Mouse (Mus musculus): Measurements from ENCODE around the gene Ube2k.

The Ube2k gene

DNA sequence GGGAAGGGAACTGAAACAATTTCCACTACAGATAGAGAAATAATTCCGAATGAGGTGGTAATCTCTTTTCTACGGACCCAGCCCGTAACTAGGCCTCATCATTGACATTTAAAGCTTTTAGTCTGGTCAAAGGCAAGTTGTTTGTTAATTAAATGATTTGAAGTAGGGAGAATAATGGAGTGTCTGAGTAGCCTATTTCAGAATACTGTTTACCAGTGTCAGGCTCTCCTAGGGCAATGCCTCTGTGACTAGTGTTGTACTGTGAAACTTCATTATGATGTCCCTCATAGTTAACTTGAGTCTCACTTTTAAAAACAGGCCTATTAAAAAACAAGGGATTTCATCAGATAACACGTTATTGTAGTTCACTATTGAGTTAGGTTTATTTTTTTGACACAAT is 1.1 kb downstream of the Ube2k start:
- DNase-seq (ENCODE audit: low spot score in 2 of 2): no peak

DNA sequence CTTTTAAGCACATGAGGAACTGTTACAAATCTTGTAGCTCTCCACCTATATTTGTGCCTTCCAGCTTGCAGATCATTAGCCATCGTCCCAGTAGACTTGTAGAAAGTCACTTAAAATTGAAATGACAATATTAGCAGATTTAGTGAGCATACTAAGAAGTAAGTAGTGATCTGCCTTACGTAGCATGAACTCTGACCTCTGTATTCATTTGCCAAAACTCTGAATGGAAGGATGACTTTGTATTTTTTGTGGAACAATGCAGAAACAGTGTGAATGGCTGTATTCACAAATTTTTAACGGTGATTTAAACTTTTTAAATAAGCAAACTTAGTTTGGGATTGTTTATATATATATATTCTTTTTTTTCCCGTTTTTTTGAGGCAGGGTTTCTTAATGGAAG is 1.8 kb downstream of the Ube2k start:
- DNase-seq (ENCODE audit: low spot score in 2 of 2): no peak

DNA sequence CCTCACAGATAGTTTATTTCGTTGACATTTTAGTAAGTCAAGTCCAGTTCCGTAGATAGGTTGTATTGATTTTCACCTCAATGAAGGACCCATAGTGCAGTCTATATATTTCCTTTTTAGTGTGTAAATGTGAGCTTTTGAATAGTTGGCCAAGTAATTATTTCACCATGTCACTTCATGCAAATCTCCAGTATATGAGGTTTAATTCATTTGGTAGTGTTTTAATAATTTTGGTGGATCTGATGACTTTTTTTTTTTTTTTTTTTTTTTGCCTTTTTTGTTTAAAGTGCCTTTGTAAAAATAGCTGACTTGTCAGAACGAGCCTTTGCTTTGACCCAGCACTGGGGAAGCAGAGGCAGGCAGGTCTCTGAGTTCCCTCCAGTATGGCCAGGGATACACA is 2.8 kb downstream of the Ube2k start:
- no peak for DNase-seq (ENCODE audit: low spot score in 2 of 2)

DNA sequence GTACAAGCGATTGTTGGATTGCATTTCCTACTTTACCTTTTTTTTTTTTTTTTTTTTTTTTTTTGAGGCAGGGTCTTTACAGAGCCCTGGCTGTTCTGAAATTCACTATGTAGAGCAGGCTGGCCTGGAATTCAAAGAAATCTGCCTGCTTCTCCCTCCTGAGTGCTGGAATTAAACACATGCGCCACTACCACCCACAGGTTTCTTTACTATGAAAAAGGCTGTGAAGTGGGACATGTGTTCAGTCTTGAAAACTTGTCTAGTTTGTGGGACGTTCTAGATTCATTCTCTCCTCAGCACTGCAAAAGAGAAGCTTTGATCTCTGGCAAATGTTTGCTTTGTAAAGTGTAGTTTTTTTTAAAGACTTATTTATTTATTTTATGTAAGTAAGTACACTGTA is 4.9 kb downstream of the Ube2k start:
- no peak for DNase-seq (ENCODE audit: low spot score in 2 of 2)

DNA sequence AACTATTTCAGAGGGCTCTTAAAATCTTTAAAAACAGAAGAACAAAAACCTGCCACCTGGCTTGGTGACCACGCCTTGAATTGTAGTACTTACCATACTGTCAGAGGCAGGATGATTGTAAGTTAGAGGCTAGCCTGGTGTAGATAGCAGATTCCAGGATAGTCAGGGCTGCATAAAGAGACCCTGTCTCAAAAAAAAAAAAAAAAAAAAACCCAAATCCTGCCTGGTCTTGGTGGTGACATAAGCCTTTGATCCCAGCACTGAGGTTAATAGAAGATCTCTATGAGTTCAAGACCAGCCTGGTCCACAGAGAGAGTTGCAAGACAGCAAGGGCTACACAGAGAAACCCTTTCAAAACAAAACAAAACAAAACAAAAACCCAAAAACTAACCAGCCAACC is 6.5 kb downstream of the Ube2k start:
- DNase-seq (ENCODE audit: low spot score in 2 of 2): no peak

DNA sequence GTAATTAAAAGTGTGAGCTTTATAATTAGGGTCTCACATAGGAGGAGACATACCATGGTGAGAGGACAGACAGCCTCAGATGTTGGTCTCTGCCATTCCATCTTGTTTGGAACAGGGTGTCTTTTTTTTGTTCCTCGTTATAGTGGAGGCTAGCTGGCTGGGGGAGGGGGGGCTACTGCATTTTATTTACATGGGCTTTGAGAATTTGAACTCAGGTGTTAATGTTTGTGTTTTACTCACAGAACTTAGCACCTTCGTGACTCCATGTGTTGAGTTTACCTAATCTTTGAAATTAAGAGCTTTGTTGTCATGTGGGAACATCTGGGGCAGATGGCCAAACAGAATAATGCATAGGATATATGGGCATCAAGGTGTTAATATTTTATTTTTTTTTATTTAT is 7.6 kb downstream of the Ube2k start:
- no peak for DNase-seq (ENCODE audit: low spot score in 2 of 2)

DNA sequence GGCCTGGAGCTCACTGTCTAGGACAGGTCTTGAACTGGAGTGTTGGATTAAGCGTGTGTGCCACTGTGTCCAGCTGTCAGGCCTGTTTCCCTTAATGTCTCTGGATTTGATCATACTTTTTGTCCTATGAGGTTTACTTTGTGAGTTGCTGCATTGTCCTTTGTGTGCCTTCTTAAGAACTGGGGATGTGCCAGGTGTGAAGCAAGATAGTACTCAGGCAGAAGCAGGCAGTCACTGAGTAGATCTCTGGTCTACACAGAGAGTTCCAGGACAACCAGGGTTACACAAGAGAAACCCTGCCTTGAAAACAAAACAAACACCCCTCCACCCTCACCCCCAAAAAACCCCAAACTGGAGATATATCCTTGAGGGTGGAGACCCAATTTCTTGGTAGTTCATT is 12.6 kb downstream of the Ube2k start:
- no peak for DNase-seq (ENCODE audit: low spot score in 2 of 2)

DNA sequence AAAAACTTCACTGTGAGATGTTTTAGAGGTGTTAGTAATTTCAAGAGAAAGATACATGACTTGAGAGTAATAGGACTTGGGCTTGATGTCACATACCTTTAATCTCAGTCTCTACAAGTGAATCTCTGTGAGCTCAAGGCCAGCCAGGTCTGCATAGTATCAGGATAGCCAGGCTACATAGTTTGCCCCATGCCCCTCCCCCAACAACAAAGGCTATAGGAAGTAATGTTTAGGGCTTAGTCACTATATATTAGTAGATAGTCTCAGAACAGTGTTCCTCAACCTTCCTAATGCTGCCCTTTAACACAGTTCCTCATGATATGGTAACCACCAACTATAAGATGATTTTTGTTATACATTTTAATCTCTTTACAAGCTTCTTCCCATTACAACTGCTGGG is 20.1 kb downstream of the Ube2k start:
- no peak for DNase-seq (ENCODE audit: low spot score in 2 of 2)

DNA sequence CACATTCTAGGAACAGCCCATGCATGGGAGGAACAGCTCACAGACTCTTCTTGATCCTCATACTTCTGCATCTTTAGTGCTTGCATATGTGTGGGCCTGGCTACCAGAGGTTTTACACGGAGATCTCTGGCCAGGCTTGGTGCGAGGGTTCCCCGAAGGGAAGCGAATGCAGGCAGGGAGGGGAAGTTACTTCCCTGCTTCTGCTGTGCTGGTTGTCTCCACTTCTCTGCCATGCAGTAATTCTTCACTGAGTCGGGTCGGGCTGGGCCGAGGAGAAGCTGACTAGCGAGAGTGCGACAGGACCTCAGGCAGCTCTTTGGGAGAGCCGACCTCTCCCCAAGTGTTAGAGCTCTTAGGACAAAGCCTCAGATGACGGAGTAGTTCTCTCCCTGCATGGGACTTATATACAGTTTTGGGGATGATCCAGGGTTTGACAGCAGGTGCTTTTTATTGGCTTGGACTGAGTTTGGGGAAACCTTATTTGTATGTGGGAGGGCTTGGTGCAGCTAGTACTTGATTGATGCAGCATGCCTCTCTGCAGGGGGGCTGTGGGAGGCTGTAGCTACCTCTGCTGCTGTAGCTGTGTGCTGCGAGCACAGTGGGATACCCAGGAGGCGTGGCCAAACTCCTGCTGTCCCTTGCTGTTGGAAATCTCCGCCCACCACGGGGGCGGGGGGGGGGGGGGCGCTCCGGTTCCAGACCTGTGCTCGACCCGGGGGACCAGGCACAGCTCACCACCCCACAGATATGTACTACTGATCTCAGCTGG is 24.3 kb downstream of the Ube2k start:
- DNase-seq (ENCODE audit: low spot score in 2 of 2): no peak

DNA sequence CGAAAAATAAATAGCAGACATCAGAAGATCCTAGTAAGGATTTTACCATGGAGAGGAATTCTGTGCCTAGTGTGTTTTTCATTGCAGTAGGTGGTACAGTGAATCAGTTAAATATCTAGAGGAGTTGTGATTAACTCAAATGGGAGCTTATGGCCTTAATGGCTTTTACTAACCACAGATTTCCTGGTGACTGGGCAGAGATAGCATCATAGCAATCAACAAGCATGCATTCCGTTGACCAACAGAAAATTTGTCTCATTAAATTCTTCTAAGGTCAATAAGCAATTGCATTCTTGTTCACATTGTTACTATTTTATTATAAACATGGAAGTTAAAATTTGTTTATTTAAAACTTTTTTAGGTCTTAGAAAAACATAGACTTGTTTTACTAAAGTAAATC is 28.5 kb downstream of the Ube2k start:
- no peak for DNase-seq (ENCODE audit: low spot score in 2 of 2)

DNA sequence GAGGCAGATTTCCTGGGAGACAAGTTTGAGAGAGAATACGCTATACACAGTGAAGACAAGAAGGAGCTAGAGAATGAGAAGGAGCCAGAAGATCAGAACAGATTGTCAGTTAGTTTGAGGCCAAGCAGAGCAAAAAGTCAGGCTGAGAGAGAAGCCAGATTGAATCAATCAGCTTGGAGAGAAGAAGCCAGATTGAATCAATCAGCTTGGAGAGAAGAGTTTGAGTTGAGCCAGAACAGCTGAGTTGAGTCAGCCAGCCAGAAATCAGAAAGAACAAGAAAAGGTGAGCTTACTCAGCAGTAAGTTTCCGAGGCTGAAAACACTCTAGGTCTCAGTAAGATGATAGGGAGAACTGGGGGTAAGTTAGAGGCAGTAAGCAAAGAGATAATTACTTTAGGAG is 37.8 kb downstream of the Ube2k start:
- no peak for DNase-seq (ENCODE audit: low spot score in 2 of 2)

DNA sequence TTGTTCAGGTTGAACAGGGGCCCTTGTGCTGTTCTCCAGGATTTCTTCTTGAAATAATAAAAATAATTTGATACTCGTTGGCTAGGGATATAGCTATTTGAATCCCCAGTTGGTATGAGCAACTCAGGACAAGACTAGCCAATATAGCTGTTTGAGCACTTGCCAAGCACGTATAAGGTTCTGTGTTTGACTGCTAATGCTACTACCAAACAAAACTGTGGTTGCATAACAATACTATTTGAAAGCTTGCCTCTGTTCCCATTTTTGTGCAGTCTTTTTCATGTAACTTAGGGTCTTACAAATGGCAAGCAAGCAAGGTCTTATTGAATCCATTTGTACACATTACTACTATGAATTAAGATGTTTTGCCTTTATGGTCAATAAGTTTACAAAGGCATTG is 38.9 kb downstream of the Ube2k start:
- no peak for DNase-seq (ENCODE audit: low spot score in 2 of 2)

DNA sequence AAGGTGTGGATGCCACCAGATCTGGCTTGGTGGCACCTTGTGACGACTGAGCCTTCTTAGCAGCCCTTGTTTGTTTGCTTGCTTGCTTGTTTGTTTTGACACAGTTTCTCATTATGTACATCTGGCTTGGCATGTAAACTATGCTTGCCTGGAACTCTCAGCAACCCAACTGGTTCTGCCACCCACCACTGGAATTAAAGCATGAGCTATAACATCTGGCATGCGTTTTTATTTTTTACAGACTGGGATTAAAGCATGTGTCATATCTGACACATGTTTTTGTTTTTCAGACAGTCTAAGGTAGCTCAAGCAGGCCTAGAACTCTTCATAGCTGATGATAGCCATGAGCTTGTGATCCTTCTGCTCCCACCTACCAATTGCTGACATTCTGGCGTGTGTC is 41.5 kb downstream of the Ube2k start:
- DNase-seq (ENCODE audit: low spot score in 2 of 2): no peak

DNA sequence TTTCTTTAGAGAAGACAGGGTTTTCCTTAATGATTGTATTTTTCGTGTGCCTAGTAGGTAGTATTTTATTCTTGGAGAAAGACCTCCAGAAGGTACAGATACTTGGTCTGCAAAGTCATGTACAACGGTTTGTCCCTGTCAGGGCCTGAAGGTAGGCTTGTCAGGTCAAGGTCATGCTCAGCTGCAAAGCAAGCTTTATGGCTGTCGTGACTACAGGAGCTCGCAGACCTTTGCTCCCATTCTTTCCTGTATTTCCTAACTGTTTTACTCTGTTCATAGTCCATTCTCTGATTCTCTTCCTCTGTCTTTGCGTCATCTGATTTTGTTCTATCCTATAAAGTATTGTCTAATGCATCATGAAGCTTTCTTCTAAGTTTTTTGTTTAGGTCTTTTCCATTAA is 49.3 kb downstream of the Ube2k start:
- DNase-seq (ENCODE audit: low spot score in 2 of 2): no peak

DNA sequence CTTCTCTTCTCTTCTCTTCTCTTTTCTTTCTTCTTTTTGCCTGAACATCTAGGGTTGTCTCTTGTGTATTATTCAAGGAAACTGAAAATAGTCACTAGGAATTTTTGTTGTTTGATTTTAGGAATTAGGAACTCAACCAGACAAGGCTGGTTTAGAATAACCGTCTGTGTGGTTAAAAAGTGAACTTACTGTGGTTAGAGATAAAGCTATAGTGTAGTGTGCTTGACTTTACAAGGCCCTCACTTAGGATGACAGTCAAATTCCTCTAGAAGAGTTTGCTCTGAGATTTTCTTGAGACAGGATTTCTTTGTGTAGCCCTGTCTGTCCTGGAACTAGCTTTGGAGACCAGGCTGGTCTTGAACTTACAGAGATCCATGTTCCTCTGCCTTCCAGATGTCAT is 53.2 kb downstream of the Ube2k start:
- no peak for DNase-seq (ENCODE audit: low spot score in 2 of 2)

DNA sequence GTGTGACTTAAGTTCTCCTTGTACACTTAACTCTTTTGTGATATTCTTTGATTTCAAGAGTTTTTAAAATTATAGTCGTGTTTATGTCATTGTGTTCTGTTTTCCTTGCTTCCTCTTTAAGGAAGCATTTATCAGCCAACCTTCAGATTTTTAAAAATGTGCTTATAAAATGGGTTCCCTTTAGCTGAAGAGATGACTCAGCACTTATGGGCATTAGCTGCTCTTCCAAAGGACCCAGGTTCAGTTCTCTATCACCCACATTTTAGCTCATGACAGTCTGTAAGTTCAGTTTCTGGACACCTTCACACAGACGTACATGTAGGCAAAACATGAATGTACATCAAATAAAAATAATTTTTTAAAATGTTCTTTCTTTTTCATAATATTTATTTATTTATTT is 55.4 kb downstream of the Ube2k start:
- no peak for DNase-seq (ENCODE audit: low spot score in 2 of 2)

DNA sequence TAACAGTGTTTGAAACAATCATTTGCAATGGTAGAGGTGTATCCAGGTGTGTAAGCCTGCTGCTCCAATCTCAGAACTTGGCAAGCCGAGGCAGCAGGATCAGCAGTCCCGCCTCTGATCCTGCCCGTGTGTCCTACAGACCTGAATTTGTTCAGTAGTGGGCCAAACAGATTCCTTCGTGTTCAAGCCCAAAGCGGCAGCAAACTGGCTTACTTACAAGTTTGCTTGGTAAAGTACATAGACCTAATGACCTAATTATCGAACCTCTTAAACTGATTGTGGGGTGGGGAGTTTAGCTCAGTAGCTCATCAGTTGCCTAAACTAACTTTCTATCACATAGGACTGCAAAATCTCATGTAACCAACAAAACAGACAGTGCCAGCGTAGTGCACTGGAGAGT is 62.6 kb downstream of the Ube2k start:
- DNase-seq (ENCODE audit: low spot score in 2 of 2): no peak

DNA sequence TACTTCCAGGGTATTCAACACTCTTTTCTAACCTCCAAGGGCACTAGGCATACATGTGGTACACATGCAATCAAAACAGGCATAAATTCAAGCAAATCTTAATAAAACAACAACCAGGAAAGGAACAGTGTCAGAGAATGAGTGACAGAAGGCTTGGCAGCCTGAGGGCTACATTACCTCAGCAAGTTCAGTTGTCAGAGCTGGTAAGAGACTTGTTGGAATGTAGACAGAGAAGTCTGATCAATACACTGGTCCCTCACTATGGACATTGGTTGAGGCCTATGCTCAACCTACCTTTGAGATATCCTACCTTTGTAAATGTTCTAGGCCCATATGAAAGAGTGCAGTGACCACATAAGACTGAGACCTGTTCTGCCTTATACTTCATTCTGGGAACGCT is 69.8 kb downstream of the Ube2k start:
- DNase-seq (ENCODE audit: low spot score in 2 of 2): no peak

DNA sequence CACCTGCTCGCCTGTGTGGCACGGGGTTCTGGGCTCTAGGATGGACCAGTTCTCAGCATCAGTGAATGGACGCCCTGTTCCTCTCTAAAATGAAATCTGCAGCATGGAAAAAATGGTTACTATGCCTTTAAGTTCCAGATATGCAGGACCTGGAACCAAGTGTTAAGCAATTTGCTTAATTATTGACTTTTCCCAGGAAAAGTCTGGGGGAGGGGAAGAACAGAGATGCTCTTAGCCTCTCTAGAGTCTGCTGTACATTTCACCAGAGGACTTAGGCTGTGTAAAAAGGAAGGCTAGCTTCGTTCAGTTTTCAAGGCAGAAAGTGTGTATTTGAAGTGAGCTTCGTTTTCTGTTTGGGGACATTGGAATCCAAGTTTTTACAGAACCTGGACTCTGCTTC is 72.7 kb downstream of the Ube2k start:
- no peak for DNase-seq (ENCODE audit: low spot score in 2 of 2)

DNA sequence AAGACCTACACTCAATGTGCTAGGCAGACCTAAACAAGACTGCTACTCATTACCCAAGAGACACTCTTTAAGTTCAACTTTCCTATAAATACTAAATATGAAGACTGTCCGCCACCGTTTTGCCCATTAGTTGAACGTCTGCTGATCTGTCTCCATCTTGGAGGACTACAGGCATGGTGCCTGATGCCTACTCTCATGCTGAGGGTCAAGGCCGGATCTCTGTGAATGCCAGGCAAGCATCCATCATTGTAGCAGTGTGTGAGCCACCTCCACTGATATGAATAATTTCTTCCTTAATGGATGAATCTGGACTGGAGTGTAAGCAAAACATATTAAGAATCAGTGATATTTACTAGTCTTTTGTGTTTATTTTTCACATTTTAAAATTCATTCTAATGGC is 73.5 kb downstream of the Ube2k start:
- no peak for DNase-seq (ENCODE audit: low spot score in 2 of 2)

DNA sequence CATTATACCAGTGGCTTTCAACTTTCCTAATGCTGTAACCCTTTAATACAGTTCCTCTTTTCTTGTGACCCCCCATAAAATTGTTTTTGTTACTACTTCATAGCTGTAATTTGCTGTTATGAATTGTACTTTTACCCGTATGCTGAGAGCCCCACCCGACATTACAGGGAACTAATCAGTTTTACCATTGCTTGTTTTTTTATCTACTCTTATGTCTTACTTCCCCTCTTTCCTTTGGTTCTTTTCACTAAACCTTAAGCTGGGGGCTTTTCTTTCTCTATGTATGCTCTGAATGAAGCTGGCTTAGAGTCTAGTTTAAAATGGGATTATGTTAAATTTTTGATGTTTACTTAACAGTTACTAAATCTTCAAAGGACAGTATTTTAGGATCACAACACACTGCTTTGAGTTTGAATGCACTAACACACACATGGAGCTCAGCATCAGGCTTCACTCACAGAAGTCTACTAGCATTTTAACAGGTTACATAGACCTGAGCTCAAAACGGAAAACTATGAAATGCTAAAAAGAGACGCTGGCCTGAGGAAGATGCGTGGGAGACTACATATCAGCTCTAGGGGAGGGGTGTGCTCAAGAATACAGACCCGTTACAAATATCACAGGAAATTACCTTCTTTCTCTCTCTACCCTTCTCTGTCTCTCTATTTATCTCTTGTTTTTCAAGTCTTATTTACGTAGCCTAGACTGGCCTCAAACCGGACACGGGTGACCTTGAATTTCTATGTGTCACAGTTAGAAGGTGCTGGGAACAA is 76.3 kb downstream of the Ube2k start:
- DNase-seq (ENCODE audit: low spot score in 2 of 2): no peak

DNA sequence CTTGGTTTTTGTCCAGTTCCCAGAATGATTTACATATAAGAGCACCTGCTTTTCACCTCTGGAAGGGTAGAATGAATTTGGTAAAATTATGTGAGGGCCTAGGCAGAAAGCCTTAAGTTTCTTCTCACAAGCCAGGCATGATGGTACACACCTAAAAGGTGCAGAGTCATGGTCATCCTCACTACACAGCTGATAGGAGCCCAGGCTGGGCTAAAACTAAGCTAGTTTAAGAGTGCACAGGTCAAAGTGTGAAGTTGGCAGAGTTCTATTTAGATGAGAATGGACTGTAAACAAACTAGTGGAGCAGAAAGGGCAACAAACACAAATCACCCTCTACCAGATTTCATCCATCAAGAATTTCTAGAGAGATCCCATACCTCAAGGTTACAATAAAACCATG is 87.3 kb downstream of the Ube2k start:
- DNase-seq (ENCODE audit: low spot score in 2 of 2): no peak

DNA sequence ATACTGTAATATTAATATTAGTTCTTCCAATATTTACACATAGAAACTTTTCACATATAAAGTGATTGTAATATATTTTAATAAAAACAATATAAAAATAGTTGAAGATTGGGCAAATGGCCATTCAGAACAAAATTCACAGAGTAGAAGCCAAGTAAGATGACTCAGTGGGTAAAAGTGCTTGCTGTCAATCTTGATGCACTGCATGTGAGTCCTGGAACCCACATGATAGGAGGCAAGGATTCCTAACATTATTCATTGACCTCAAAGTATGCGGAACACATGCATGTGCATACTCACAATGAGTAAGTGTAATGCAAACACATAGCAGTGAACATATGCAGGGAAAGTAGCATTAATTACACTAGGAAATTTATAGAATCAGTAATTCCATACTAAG is 101.9 kb downstream of the Ube2k start:
- DNase-seq (ENCODE audit: low spot score in 2 of 2): no peak

Data from urinary bladder, postnatal 36 days (tissue).